Mouse (Mus musculus): ENCODE measurements around the gene Pdzrn4. TPM values are rescaled to one million over a fixed set of nuclear protein-coding genes. Genes with fewer than 3 reads are reported as not detected.

Pdzrn4 gene
- total and polyA plus RNA-seq, 3 experiments: not detected

DNA sequence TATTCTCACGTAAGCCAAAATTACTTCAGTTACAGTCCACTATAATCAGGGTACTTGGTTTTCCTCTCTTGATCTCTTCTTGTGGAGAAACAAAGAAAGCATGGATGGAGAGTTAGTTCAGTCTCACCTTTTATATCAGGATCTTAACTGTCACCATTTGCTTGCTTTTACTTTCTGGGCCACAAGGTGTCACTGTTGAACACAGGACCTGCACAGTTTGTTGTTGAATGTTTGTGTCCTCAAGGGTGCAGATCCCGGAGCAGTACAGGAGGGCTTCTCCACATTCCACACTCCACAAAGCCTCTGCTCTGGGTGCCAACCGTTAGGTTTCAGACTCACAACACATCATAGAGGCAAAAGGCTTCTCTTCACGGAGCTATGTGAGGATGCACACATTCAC, 130.1 kb downstream of the Pdzrn4 start:
- peak; percentile 32 for DNase-seq (ENCODE audit: low read depth, low spot score)
- Histone ChIP-seq H3K9me3 (replicated peaks; ENCODE audit: insufficient read depth, low read length) (no peaks in the 10 kb centered on the region), H3K27ac (ENCODE audit: control insufficient read depth, low read depth, low read length) (no peak overlapping the region), H3K79me2 (ENCODE audit: control insufficient read depth, insufficient read depth, low read length, poor library complexity) (no peaks in the 10 kb centered on the region), H3K27me3 (ENCODE audit: control insufficient read depth in 1 of 2, insufficient read depth in 2 of 2, low read length in 2 of 2) (no peaks in the 10 kb centered on the region), H3K9ac (ENCODE audit: control insufficient read depth, low read depth, low read length, poor library complexity, severe bottlenecking) (no peak overlapping the region), H3K36me3 (ENCODE audit: control insufficient read depth in 1 of 2, insufficient read depth in 2 of 2, low read length in 2 of 2) (no peaks in the 10 kb centered on the region), H3K4me1 (ENCODE audit: control insufficient read depth in 1 of 2, insufficient read depth in 2 of 2, low read length in 2 of 2) (no peaks in the 10 kb centered on the region), H3K4me3 (ENCODE audit: control insufficient read depth in 1 of 2, insufficient read depth in 1 of 2, low read depth in 2 of 2, low read length in 2 of 2) (no peak overlapping the region)
- TF ChIP-seq MAFK (IDR thresholded peaks at IDR 0.05; ENCODE audit: borderline replicate concordance, low read depth, low read length) (no peak), NRF1 (IDR thresholded peaks at IDR 0.05; ENCODE audit: insufficient read depth, low read depth, low read length, poor library complexity, severe bottlenecking) (no peak), POLR2A (IDR thresholded peaks at IDR 0.05; ENCODE audit: control insufficient read depth in 1 of 2, insufficient read depth in 1 of 2, low read depth in 1 of 2, low read length in 2 of 2, poor library complexity in 1 of 2) (no peak), RAD21 (IDR thresholded peaks at IDR 0.05; ENCODE audit: low read depth, low read length) (peak; percentile 45), SMC3 (IDR thresholded peaks at IDR 0.05; ENCODE audit: low read depth, low read length) (peak; percentile 50), EP300 (IDR thresholded peaks at IDR 0.05; ENCODE audit: low read depth in 1 of 2, low read length in 2 of 2) (no peak), MAX (IDR thresholded peaks at IDR 0.05; ENCODE audit: low read length) (no peak), ZC3H11A (IDR thresholded peaks at IDR 0.05; ENCODE audit: low read depth, low read length) (peak; percentile 28; the same call in 1 of the 2 replicates), CHD2 (IDR thresholded peaks at IDR 0.05; ENCODE audit: low read length) (no peak), CTCF (IDR thresholded peaks at IDR 0.05 in 2 of 3, conservative IDR thresholded peaks at IDR 0.05 in 1 of 3; ENCODE audit: control insufficient read depth in 1 of 3, insufficient read depth in 1 of 3, low read depth in 2 of 3, low read length in 3 of 3, poor library complexity in 1 of 3, severe bottlenecking in 1 of 3) (peak; percentile 25 to 49 (median 38); a peak in 4 of 6 replicates), ELF1 (IDR thresholded peaks at IDR 0.05; ENCODE audit: low read depth, low read length) (no peak), POLR2AphosphoS5 (IDR thresholded peaks at IDR 0.05; ENCODE audit: borderline replicate concordance, low read depth, low read length) (no peak)

DNA sequence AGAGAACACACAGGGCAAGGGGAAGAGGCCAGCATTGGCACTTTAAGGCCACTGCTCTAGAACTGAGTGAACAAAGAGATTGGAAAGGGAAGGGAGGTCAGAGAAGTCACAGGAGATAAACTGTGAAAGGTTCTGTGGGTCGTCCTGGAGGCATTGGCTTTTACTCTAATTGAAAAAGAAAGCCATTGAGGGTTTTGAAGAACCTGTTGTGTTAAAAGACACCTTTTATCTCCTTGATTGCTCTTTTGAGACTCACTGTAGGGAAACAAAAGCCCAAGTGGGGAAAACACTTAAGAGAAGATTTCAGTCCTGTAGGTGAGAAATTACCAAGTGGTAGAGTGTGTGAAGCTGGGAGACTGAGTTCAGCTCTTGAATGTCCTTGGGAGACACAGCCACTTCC, 146.6 kb downstream of the Pdzrn4 start:
- no peaks in the 10 kb centered on the region for H3K4me1 ChIP-seq (ENCODE audit: control insufficient read depth in 1 of 2, insufficient read depth in 2 of 2, low read length in 2 of 2)
- no peak for DNase-seq (ENCODE audit: low read depth, low spot score)
- H3K79me2 ChIP-seq (ENCODE audit: control insufficient read depth, insufficient read depth, low read length, poor library complexity): no peaks in the 10 kb centered on the region
- no peak for TF ChIP-seq NELFE (IDR thresholded peaks at IDR 0.05; ENCODE audit: low read depth, low read length)
- no peak for TF ChIP-seq CTCF (IDR thresholded peaks at IDR 0.05 in 2 of 3, conservative IDR thresholded peaks at IDR 0.05 in 1 of 3; ENCODE audit: control insufficient read depth in 1 of 3, insufficient read depth in 1 of 3, low read depth in 2 of 3, low read length in 3 of 3, poor library complexity in 1 of 3, severe bottlenecking in 1 of 3)
- TF ChIP-seq RAD21 (IDR thresholded peaks at IDR 0.05; ENCODE audit: low read depth, low read length): no peak
- no peak for TF ChIP-seq MXI1 (IDR thresholded peaks at IDR 0.05; ENCODE audit: low read depth, low read length)
- TF ChIP-seq EP300 (IDR thresholded peaks at IDR 0.05; ENCODE audit: low read depth in 1 of 2, low read length in 2 of 2): no peak
- TF ChIP-seq ETS1 (IDR thresholded peaks at IDR 0.05; ENCODE audit: low read depth, low read length): no peak
- no peak for TF ChIP-seq E2F4 (IDR thresholded peaks at IDR 0.05; ENCODE audit: borderline replicate concordance, low read depth, low read length)
- TF ChIP-seq TCF12 (IDR thresholded peaks at IDR 0.05; ENCODE audit: low read depth, low read length): no peak
- no peak for TF ChIP-seq TBP (IDR thresholded peaks at IDR 0.05; ENCODE audit: low read depth, low read length)
- no peak for TF ChIP-seq GABPA (IDR thresholded peaks at IDR 0.05; ENCODE audit: low read depth, low read length)
- TF ChIP-seq RCOR1 (IDR thresholded peaks at IDR 0.05; ENCODE audit: low read depth, low read length): no peak
- TF ChIP-seq POLR2AphosphoS2 (IDR thresholded peaks at IDR 0.05; ENCODE audit: low read length): no peak
- TF ChIP-seq MYC (IDR thresholded peaks at IDR 0.05; ENCODE audit: low read depth, low read length): no peak
- no peak for TF ChIP-seq ZC3H11A (IDR thresholded peaks at IDR 0.05; ENCODE audit: low read depth, low read length)
- TF ChIP-seq ZMIZ1 (IDR thresholded peaks at IDR 0.05; ENCODE audit: low read depth, low read length): no peak
- no peak overlapping the region for H3K27ac ChIP-seq (ENCODE audit: control insufficient read depth, low read depth, low read length)
- no peak overlapping the region for H3K9ac ChIP-seq (ENCODE audit: control insufficient read depth, low read depth, low read length, poor library complexity, severe bottlenecking)
- H3K36me3 ChIP-seq (ENCODE audit: control insufficient read depth in 1 of 2, insufficient read depth in 2 of 2, low read length in 2 of 2): no peaks in the 10 kb centered on the region
- H3K27me3 ChIP-seq (ENCODE audit: control insufficient read depth in 1 of 2, insufficient read depth in 2 of 2, low read length in 2 of 2): no peaks in the 10 kb centered on the region
- no peaks in the 10 kb centered on the region for H3K9me3 ChIP-seq (replicated peaks; ENCODE audit: insufficient read depth, low read length)
- no peak overlapping the region for H3K4me3 ChIP-seq (ENCODE audit: control insufficient read depth in 1 of 2, insufficient read depth in 1 of 2, low read depth in 2 of 2, low read length in 2 of 2)

All from MEL (cell line).